Mouse (Mus musculus) embryo, embryonic 10.5 days (tissue): ENCODE data around the gene Tlx2.

Experiments used
- DNase-seq: peaks from one replicate; pipeline ENCODE4 v3.0.0-alpha.2; 2015; ENCODE audit warnings: low spot score

Gene Tlx2

GRCm38 (mm10) chr6:83023786-83024185 lies 46.3 kb downstream of the Tlx2 start:
- DNase-seq = no peak

- DNase-seq = no peak
Measured at GRCm38 (mm10) chr6:83023008-83023407, 47.1 kb downstream of the Tlx2 start.

GRCm38 (mm10) chr6:83020836-83021593 lies 49.1 kb downstream of the Tlx2 start:
- DNase-seq = no peak

- no peak for DNase-seq
Measured at GRCm38 (mm10) chr6:83020121-83020520, 50.0 kb downstream of the Tlx2 start.

GRCm38 (mm10) chr6:83019044-83019443 lies 51.0 kb downstream of the Tlx2 start:
- DNase-seq = no peak
